Mouse (Mus musculus) liver, embryonic 14 days (tissue): Measurements from ENCODE around the gene Psmb6. TPM values are rescaled to one million over a fixed set of nuclear protein-coding genes. Genes with fewer than 3 reads are reported as not detected.

Source experiments
- polyA plus RNA-seq: library from polyadenylated mRNA; depleted of rRNA; stranded (reverse); fragments of >200 nt; gene quantifications from 2 replicates; pipeline ENCODE4 v1.2.3, GENCODE M21; 2012; rRNA removed

Psmb6 gene
- polyA plus RNA-seq: 160 and 165 TPM in 2 replicates

DNA sequence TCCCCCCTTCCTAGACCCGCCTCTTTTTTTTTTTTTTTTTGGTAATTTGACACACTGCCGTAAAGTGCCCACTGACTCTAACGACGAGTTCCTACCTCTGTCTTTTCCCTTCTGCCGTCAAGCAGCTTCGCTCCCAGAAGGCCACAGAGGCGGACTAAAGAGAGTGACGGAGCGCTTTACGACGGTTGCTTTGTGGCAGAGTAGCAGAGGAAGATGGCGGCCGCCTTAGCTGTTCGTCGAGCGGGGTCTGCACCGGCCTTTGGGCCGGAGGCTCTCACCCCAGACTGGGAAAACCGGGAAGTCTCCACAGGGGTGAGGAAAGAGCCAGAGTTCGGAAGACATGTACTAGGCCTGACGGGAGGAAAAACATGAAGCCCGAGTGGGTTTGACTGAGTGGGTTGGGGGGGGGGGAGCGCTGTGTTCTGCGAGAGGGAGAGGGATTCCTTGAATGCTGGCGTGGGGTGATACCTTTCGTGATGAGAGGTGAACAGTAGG, at the start of gene Psmb6:
Gene Psmb6, plus strand, starts transcription at position 184 of the 495 bp plus-strand sequence.

DNA sequence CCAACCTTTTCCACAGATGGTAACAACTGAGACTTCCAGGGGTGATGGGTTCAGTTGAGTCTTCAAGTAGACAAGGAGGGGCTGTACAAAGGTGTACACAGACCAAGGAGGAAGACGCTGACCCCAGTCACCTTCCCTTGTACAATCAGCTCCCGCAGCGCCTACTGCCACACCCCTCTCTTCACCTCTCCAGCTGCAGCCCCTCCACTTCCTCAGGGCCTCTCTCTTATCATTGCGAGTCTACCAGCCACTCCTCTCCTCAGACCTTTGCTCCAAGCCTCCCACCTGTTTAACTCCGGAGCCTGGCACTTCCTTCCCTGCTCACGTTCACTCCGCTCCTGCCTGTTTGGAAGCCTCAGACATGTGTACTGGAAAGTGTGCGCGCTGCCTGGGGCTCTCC, 20.2 kb upstream of the Psmb6 start, which contains the start of gene Tm4sf5:
Gene Tm4sf5, plus strand, starts transcription at position 275 of the 400 bp plus-strand sequence.

DNA sequence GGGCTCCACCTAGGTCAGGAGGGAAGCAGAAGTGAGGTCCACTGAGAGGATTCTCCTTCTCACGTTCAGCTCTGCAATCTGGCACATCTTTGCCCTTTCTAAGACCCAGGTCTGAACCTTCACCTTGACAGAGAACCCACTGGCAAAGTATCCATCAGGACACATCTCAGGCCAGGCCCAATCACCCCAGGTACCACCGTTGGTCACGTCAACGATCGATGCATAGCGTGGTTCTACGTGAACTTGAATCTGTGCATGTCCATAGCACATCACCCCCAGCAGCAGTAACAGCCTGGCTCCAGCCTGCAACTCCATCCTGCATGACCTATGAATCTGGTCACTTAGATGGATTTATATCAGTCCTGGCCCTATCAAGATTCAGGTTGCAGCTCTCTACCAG, 10.9 kb upstream of the Psmb6 start, which contains the start of gene Vmo1:
Gene Vmo1, minus strand, starts transcription at position 329 of the 400 bp plus-strand sequence.

DNA sequence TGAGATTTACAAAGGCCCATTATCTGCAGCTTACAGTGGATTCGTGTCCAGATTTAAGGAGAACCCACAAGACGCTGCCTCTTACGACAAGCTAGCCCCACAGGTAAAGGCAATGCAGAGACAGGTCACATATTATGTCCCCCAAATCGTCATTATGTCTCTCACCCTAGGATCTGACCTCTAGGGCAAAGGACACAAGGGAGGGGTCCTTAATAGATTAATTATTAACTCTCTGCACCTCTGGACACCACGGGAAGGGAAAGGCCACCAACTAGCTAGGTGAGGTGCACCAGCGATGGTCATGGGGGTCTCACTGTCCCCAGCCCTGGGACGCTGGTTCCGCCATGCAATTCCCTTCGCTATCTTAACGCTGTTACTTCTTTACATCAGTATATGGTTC, 6.2 kb upstream of the Psmb6 start, which contains the start of gene Gltpd2:
Gene Gltpd2, plus strand, starts transcription at position 274 of the 400 bp plus-strand sequence.

GRCm38 (mm10) chr11:70532839-70533238, 7.7 kb downstream of the Psmb6 start, which contains the start of gene Gm40193:
TSS of gene Gm40193 (minus strand) at chr11:70532939.

DNA sequence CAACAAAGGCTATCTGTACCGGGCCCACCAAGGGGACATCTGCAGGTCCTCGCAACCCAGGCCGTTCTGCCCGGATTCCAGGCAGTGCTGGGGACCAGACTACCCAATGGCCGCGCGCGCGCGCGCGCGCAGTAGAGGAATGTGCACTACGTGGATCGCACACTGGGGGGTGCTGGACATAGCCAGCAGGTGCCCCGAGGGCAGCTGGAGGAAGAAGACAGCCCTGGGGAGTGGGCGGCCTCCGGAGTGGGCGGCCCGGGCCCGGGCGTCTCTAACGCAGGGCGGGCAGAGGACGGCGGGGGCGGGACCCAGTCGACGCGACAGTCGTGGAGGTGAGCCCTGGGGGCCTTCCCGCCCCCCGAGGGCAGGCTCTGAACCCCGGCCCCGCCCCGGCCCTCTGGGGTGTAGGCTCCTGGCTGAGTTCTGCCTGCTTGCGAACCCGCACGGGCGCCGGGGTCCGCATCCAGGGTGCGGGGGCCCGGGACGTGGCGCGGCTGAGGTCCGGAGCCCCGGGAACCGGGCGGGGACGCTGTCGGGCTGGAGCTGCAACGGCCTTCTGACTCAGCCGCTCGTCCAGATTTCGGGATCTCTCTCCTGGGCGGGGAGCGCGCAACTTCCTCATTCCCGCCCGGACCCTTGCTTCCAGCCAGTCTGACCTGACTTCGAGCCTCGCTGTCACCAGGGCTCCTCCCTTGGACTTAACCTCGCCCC, 14.9 kb downstream of the Psmb6 start, which contains the start of gene Pld2:
Gene Pld2, plus strand, starts transcription at position 188 of the 711 bp plus-strand sequence.

DNA sequence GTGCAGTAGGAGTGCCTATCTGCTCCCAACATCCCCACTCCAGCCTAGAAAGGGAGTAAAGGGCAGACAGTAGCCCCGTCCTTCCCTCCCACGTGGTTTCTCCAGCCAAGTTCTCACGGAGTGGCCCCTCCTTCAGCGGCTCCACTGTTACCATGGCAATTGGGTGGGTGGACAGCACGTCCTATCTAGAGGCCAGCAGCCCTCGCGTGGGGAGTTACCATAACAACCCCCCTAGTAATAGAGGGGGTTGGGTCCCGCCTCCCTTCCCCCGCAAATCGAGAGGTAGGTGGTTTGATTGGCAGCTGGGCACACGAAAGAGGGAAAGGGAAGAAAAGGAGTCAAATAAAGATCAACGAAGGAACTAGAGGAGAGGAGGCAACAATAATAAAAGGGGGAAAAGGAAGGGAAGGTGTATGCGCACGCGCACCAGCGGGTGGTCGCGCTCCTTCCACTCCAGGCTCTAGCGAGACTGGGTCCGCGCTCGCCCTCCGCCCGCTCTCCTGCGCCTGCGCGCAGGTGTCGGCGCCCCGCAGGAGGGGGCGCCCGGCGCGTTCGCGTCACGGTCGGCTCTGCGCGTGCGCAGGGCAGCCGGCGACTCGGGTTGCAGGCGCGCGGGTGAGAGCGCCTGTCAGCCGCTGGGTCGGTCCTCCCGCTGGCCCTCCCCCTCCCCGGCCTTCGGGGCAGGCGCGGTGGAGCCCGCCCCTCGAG, 37.3 kb downstream of the Psmb6 start, which contains the start of gene Mink1:
Gene Mink1, plus strand, starts transcription at position 595 of the 708 bp plus-strand sequence.

Other genes starting within 250 kb of the Psmb6 start
- gene Alox12e, start 202.7 kb upstream of the Psmb6 start, polyA plus RNA-seq: 0.06 and 0.07 TPM in 2 replicates
- gene Alox15, start 173.3 kb upstream of the Psmb6 start, polyA plus RNA-seq: 0.78 and 0.97 TPM in 2 replicates
- 9.3 and 10.8 TPM in 2 replicates for gene Pelp1, start 115.3 kb upstream of the Psmb6 start, polyA plus RNA-seq
- gene Arrb2, start 92.7 kb upstream of the Psmb6 start, polyA plus RNA-seq: 16.2 and 19.8 TPM in 2 replicates
- gene Med11, start 73.4 kb upstream of the Psmb6 start, polyA plus RNA-seq: 13.8 and 13.9 TPM in 2 replicates
- 0.29 and 0.30 TPM in 2 replicates for gene Zmynd15, start 65.9 kb upstream of the Psmb6 start, polyA plus RNA-seq
- gene Cxcl16, start 65.4 kb upstream of the Psmb6 start, polyA plus RNA-seq: 0.85 and 1.2 TPM in 2 replicates
- gene Tm4sf5, start 20.1 kb upstream of the Psmb6 start, polyA plus RNA-seq: 0.66 and 1.0 TPM in 2 replicates
- 0.23 and 0.41 TPM in 2 replicates for gene Vmo1, start 10.8 kb upstream of the Psmb6 start, polyA plus RNA-seq
- 8.8 and 10.9 TPM in 2 replicates for gene Gltpd2, start 6.2 kb upstream of the Psmb6 start, polyA plus RNA-seq
- not detected in 2 replicates for gene Gm40193, start 7.6 kb downstream of the Psmb6 start, polyA plus RNA-seq
- gene Pld2, start 14.7 kb downstream of the Psmb6 start, polyA plus RNA-seq: 2.0 and 2.3 TPM in 2 replicates
- gene Mink1, start 37.5 kb downstream of the Psmb6 start, polyA plus RNA-seq: 12.1 and 13.7 TPM in 2 replicates
- not detected in 2 replicates for gene 4930544D05Rik, start 90.5 kb downstream of the Psmb6 start, polyA plus RNA-seq
- 0.06 TPM in 1 of 2 replicates, not detected in the other for gene Chrne, start 93.8 kb downstream of the Psmb6 start, polyA plus RNA-seq
- gene Gp1ba, start 113.8 kb downstream of the Psmb6 start, polyA plus RNA-seq: 3.2 and 4.8 TPM in 2 replicates
- gene Rnf167, start 121.9 kb downstream of the Psmb6 start, polyA plus RNA-seq: 44.9 and 50.6 TPM in 2 replicates
- 34.1 and 39.6 TPM in 2 replicates for gene Slc25a11, start 122.1 kb downstream of the Psmb6 start, polyA plus RNA-seq
- 355 and 466 TPM in 2 replicates for gene Pfn1, start 129.3 kb downstream of the Psmb6 start, polyA plus RNA-seq
- gene Eno3, start 131.8 kb downstream of the Psmb6 start, polyA plus RNA-seq: 4.1 and 6.4 TPM in 2 replicates
- gene Spag7, start 144.0 kb downstream of the Psmb6 start, polyA plus RNA-seq: 48.0 and 50.2 TPM in 2 replicates
- gene Camta2, start 162.7 kb downstream of the Psmb6 start, polyA plus RNA-seq: 2.2 and 3.1 TPM in 2 replicates
- gene Inca1, start 174.8 kb downstream of the Psmb6 start, polyA plus RNA-seq: 0.77 and 0.98 TPM in 2 replicates
- 5.4 and 5.8 TPM in 2 replicates for gene Kif1c, start 175.2 kb downstream of the Psmb6 start, polyA plus RNA-seq
- gene Zfp3, start 238.8 kb downstream of the Psmb6 start, polyA plus RNA-seq: 0.70 and 0.74 TPM in 2 replicates